Mouse (Mus musculus) C2C12 (cell line): ENCODE results near the gene Eya4.

ENCODE experiments used
- CEBPB ChIP-seq: IDR thresholded peaks from one replicate; pipeline ENCODE4 v1.6.1; 2011; ENCODE audit warnings: low read depth, mild to moderate bottlenecking, control low read depth, moderate library complexity
- CTCF ChIP-seq: IDR thresholded peaks from one replicate; pipeline ENCODE4 v1.5.1; 2011; ENCODE audit not compliant: control insufficient read depth, insufficient read depth, insufficient read length
- MAX ChIP-seq: IDR thresholded peaks from one replicate; pipeline ENCODE4 v1.6.1; 2011; ENCODE audit warnings: mild to moderate bottlenecking, control low read depth

- TF ChIP-seq CTCF (no peak), MAX (no peak), CEBPB (no peak)
Measured at GRCm38 (mm10) chr10:23089271-23089670, 261.3 kb downstream of the Eya4 start.
